Mouse (Mus musculus): ENCODE measurements around the gene Ldlrad1. TPM values are rescaled to one million over a fixed set of nuclear protein-coding genes. Genes with fewer than 3 reads are reported as not detected.
A peak's percentile ranks its signal among the peaks of the same experiment; 100 is the strongest.

The Ldlrad1 gene
- total RNA-seq, 4 experiments from 2014 or later: not detected

DNA sequence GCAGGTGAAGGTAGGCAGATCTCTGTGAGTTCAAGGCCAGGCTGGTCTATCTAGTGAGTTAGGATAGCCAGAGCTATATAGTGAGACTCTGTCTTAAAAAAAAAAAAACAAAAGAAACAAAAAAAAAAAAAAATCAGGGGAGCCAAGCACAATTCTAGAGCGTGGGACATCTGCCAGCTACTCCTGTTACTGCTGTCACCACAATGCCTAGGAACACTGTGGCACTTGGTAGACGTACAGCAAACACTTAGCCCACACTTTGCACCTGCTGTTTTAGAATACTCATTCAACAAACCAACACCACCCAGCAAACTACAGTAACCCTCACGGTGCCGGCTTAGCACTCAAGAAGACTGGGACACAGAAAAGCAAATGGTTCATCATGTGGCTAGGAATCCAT is 2.5 kb downstream of the Ldlrad1 start:
- DNase-seq (ENCODE audit: low spot score in 2 of 2): no peak

DNA sequence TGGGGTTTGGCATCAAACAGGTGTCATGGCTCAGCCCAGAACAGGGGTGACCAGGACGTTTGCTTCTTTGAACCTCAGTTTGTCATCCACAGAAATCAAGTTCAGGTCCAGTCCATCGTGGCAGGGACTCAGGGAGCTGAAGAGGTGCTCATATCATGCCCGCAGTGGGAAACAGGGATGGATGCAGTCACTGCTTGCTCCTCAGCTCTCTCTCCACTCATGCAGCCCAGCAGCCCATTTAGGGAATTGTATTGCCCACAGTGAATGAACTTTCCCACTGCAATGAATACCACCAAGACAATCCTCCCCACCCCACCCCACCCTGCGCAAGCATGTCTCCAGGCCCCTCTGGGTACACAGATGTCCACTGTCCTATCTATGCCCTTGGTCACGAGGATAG is 3.0 kb downstream of the Ldlrad1 start:
- no peak for DNase-seq (ENCODE audit: low spot score in 2 of 2)

DNA sequence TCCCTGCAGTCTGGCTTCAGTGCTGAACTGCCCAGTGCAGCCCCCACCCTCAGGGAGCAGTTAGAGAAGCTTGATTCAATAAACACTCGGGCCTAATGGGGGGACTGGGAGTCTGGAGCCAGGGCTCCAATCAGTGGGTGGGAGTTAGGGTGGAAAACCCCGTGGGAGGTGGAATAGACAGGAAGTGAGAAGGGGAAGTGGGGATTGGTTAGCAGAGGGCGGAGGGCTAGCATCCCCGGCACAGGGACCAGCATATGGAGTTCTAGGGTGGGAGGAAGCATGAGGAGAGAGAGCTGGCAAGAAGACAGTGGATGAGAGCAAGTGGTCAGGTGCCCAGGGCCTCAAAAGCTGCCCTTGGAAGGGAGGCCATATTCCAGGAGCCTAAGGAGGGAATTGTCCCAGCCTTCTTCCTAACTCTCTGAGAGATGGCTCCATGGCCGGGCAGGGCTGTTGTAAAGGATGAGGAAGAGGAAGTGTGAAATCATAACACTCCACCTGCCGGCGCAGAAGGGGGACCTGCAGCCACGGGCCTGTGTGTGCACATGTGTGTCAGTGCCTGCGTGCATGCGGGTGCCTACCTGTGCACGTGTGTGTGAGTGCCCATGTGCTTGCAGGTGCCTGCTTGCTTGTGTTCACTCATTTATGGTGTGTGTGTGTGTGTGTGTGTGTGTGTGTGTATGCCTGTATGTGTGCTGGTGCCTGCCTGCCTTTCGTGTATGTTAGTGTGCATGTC is 4.5 kb downstream of the Ldlrad1 start:
- DNase-seq (ENCODE audit: low spot score in 2 of 2): no peak

DNA sequence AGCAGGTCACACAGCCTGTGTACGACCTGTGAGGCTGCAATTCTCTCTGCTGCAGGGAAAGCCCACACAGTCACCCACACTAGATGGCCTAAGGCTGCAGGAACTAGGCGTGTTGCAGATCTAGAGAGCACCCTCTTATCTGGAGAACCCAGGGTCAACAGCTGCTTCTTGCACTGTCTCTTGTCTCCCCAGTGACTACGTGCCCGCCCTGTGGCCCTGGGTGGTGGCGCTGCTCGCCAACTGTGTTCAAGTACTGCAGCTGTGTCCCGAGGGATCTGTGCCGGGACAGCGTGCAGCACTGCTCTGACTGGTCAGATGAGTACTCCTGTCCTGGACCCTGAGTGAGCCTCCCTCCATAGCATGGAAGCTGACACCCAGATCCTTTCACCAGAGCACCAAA is 8.6 kb downstream of the Ldlrad1 start:
- no peak for DNase-seq (ENCODE audit: low spot score in 2 of 2)

DNA sequence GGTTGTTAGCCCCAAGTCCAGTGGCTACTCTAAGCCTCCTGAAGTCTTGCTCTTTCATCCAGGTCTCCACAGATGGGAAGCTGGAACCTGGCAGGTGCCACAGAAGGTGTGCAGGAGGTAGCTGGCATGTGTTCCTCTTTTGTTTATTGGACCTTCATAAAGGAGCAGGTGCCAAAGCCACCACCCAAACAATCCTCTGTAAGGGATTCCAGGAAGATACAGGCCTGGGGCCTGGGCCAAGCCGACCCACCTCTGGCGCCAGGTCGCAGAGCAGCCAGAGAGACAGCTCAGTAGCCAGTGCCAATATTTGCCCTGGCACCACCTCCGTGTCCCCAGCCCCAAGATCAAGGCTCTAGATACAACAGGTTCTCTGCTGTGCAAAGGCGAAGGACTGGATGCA is 12.5 kb downstream of the Ldlrad1 start:
- DNase-seq (ENCODE audit: low spot score in 2 of 2): no peak

DNA sequence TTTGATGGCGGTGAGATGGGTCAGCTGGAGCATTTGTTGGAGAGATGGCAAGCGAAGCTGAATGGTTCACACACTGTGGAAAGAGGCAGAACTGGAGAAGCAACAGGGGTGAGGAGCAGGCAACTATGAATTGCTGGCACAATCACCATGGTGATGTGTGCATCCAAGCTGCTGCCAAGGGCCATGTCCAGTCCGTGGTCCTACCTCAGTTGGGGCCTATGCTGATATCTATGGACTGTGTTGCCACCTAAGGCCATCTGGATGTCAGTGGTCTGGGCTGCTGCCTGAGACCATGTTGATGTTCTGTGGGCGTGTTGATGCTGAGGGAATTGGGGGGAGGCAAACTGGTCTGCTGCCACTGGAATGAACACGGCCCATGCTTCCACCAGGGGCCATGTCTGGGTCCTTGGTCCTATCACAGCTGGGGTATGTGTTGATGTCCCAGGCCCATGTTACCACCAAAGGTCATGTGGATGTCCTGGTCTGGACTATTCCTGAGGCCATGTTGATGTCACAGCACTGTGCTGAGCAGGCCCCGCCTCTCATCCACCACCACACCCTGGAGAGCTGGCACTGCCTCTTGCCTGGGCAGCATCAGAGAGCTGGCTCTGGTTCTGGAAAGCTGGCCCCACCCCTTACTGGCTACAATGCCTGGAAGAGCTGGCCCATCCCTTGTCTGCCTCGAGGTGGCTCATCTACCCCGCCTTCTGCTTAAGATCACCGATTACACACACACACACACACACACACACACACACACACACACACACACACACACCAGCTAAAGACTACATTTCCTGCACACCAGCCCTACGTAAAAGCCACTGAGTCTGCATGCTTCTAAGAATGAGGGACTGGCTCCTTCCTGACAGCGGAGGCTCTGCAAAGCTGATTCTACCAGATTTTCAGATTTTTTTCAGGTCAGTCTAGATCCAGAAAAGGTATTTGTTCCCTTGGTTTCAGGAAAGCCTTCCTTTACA is 14.5 kb downstream of the Ldlrad1 start:
- DNase-seq (ENCODE audit: low spot score in 2 of 2): peak; percentile 36 to 56

DNA sequence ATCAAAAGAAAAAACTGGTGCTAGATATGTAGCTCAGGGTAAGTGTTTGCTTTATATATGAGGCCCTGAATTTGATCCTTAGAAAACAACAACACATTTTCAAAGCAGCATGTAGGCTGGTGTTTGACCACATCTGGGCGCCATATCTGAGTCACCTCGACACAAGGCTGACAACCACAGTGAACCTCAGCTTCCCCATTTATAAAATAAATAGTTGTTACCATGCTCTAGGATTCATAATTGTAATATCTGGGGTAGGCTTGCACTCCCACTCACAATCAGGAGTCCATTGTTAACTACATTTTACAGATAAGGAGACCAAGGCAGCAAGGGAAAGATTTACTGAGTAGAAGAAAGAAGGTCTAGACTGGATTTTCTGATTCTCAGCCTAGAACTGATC is 17.3 kb downstream of the Ldlrad1 start:
- no peak for DNase-seq (ENCODE audit: low spot score in 2 of 2)

DNA sequence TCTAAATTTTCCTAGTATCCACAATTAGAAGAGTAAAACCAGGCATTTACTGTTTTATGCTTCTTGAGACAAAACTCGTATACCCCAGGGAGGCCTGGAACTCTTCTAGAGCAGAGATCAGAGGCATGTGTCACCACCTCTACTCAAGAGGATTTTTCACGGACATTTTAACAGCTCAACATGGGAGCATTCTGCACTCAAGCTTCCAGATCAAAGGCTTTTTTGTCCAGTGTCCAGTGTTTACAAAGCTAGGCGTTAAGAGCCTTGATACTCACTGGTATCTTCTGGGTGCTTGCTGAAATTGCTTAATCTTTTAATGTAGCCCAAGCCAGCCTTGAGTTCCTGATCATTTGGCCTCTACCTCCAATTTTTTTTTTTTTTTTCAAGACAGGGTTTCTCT is 23.2 kb downstream of the Ldlrad1 start:
- no peak for DNase-seq (ENCODE audit: low spot score in 2 of 2)

DNA sequence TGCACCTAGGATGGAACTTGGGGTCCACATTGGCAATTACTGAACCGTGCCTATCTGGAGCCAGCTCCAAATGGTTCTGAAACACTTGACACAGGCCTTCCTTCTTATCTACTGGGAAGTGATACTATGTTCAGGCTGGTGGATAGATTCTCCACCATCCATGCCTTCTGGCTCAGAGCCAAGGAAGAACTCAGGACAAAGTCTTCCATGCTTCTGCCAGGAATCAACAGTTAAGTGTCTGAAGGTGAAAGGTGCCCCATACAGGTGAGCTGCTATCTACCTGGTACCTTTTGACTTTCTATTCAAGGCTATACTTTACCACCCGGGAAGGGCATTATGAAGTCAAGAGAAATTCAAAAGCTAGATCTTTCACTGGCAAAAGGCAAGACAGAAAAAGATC is 29.3 kb downstream of the Ldlrad1 start:
- DNase-seq (ENCODE audit: low spot score in 2 of 2): no peak

DNA sequence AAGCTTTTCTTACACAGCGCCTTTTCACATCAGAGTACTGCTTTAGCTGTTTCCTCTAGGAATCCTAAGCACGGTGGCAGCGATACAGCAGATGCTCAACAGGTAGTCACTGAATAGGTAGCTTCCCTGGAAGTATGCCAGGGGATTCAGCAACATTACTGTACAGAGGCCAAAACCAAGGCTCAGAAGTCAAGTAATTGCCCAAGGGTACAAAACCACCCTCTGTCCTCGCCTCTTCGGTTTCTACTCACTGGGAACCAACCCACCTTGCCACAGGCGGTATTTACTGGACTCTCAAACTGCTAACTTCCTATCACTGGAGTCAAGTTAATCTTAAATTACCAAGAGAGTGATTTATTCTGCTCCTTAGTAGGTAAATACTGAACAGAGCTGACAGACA is 31.2 kb downstream of the Ldlrad1 start:
- no peak for DNase-seq (ENCODE audit: low spot score in 2 of 2)

DNA sequence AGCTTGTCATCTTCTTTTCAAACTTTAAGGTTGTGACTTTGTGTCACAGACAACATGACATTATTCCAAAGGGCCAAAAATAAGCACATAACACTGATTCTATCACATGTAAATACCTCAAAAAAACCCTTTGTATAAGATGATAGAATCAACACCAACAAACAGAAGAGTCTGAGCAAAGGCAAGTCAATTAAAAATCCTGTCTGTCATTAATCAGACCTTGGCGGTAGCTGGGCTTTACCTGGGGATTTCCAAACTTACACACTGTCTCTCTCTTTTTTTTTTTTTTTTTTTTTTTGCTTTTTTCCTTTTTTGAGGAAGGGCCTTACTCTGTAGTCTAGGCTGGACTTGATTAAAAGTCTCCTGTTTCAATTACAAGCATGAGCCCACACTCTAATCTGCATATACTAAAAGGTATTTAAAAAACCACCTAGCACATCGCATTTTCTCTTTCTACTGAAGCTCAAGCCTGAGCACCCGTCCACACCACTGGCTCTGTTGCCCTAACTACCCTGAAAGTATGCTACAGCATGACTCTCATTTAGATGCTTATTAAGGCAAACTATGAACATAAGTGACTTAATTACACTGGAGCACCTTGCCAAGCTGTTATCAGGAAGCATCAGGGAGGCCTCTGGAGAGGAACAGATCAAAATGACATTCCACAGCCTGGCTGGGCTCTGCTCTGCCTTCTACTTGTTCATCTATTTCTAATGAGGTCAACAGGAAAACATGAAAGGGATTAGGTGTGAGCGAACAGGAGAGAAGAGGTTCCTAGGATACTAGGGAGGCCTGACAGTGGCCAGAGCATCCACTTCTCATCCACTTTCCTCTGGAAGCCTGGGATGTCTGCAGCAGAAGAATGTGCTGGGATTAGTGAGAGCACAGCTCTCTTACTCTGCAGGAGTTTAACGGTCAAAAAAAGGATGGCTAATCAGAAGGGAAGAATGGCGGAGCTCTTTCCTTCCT is 34.7 kb downstream of the Ldlrad1 start:
- no peak for DNase-seq (ENCODE audit: low spot score in 2 of 2)

DNA sequence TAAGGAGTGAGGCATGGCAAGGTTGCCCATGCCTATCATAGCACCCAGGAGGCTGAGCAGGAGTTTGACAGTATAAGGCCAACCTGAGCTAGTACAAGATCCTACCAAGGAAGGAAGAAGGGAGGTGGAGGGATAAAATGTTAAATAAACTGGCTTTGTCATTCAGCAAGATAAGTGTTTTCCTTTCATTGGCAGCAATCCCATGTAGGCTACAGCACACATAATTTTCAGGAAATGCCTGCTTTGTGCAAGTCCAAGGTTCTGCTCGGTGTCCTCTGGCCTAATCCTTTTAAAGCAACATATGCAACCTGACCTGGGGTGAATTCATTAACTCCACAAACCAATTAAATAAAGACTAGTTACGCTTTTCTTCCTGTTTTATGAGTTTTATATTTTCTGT is 36.4 kb downstream of the Ldlrad1 start:
- DNase-seq (ENCODE audit: low spot score in 2 of 2): no peak

DNA sequence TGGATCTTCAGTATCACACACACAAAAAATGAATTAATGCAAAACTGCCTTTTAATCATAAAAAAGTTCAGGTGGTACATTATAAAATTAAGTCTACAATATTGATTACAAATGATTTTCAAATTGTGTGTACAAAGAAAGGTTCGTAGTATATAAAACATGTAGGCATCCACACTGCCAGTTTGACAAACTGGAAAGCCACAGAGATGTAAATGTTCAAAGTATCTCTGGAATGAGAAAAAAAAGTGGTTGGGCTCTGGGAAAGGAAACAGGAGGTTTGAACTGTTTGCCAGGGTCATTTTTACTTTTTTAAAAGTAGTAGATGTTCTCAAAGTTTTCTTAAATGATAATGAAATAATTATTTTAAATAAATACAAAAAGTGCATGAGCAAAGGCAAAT is 37.1 kb downstream of the Ldlrad1 start:
- no peak for DNase-seq (ENCODE audit: low spot score in 2 of 2)

DNA sequence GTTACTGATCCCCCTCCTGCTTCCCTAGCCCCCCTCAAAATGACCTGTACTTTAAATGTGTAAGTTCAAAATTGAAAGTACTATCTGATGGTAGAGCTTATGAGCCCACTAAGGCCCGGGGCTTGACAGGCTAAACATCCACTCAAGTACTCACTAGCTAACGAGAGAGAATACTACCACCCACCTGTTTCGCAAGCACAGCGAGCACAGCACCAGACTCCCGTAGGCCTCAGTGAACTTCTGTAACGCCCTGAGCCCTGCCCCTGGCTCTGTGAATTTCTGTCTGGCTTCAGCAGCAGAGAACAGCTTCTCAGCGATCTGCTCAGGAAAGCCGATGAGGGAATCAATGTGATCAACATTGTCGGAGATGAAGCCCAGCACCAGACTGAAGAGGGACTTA is 38.1 kb downstream of the Ldlrad1 start:
- DNase-seq (ENCODE audit: low spot score in 2 of 2): no peak

DNA sequence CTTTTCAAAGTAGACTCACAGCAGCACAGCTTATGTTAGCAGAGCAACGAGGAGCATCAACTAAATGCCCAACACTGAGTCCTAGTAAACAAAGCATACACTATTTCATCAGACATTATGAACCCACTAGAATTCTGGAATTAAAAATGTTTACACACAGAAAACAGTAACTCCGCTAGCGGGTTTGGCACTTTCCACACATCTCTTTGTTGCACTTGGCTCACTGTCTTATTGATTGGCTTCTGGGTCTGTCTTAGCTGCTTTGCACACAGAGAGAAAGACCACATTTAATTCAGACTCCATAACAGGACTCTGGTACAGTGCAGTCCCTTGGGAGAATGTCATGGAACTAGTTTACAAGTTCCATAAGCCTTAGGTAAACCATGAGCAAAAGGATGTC is 39.1 kb downstream of the Ldlrad1 start:
- DNase-seq (ENCODE audit: low spot score in 2 of 2): no peak

DNA sequence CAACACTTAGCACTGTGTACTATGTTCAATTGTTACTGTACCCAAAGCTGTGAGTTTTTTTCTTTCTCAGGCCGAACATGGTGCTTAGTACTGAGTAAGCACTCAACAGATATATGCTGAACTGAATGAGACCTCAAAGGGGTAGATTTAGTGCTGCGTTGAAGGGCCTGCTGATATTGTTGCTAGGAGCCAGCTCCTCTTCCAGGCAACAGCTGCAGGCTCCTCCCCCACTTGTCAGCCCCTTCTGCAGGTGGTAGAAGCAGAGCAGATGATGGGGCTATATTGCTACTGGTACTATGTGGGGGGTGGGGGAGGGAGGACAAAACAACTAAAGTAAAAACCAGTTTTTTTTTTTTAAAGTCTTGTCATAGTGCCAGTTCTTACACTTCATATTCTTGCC is 40.5 kb downstream of the Ldlrad1 start:
- DNase-seq (ENCODE audit: low spot score in 2 of 2): no peak

DNA sequence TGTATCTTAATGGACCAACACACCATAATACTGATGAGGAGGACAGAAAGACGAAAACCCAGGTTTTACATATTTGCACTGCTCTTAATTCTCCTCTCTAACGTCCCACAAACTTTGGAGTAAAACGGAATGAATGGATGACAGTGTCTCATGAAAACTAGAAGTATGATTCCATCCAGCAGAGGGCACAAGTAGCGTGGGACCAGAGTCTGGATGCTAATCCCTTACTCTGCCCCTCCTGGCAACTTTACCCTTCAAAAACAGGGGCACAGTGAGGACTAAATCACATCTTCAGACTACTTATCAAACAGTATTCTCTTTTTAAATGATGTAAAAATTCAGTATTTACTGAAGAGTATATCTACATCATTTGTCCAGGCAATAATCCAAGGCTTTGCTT is 41.5 kb downstream of the Ldlrad1 start:
- DNase-seq (ENCODE audit: low spot score in 2 of 2): no peak

DNA sequence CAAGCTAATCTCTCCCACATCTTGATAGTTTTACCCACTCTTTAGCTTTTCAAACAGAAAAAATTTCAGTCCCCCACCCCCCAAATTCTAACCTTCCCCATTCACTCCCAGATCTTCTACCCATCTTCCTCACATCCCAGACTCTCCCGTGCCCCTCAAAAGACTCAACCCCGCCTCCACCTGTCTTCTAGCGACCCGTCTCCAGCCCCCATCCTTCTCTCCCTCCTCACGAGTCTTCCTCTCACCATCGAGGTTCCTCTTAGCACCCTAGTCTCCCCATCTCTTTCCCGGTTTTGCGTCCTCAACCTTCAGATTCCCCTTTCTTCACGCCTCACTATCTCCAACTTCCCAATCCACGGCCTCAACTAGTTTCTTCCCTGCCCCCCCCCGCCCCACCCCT is 43.5 kb downstream of the Ldlrad1 start:
- DNase-seq (ENCODE audit: low spot score in 2 of 2): no peak

DNA sequence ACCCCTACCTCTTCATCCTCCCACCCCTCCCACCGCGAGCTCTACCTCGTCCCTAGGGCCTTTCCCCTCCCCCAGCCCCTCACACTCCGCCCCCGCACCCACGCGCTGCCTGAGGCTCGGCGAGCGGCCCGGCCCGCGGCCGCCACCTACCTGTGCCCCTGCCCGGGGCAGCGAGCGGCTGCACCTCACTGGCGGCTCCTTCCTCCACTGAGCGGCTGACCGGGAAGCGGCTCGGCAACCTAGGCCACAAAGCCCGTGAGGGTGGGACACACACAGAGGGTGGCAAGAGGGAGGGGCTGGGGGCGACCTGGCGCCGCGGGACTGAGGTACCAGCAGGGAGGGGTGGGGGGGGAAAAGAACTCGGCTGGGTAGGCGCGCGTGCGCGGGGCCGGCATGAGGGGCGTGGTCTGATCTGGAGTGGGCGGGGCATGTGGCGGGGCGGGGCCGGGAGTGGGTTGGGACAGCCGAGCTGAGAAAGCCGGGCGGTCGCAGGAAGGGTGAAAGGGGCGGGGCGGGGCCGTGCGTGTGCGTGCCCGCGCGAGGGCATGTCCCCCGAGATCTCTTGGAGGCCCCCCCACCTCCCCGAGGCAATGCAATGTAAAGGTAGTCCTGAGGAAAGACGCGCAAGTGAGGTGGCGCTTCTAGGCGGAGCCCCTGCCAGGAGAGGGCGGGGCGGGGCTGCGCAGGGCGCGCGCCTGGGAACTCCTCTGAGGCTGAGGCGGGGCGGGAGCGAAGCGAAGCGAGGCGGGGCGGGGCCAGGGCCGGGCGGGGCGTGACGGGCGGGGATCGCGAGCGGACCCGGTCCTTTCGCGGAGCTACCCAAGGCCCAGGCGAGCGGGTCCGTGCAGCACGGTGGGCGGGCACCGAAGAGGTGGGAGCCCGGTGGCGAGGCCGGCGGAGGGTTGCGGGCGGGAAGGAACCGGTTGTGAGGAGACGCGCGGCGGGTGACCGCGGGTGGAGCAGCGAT is 44.4 kb downstream of the Ldlrad1 start, which contains the start of the genes Lrrc42 and Hspb11:
TSS of gene Lrrc42 (minus strand) at position 408 of the 967 bp plus-strand sequence.
TSS of gene Hspb11 (plus strand) at position 469 of the 967 bp plus-strand sequence.
- DNase-seq (ENCODE audit: low spot score in 2 of 2): peak; percentile 89 to 93

DNA sequence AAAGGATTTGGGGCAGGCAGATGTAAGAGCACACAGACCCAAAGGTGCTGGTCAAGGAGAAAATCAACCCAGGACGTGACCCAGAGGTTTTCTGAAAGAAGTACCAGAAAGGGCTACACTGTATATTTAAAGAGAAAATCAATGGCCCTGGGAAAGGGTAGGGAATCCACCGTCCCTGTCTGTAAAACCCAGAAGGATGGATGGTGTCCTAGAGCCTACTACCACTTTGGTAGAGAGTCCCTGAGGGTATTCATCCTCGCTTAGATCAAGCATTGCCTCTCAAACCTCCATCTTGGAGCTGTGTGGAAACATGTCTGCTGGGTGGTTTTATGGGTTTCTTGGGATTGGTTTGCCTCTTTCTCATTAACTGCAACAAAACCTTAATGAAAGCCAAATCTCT is 45.4 kb downstream of the Ldlrad1 start:
- no peak for DNase-seq (ENCODE audit: low spot score in 2 of 2)
